Mouse (Mus musculus) cortical plate, adult 2 months (tissue): ENCODE results near the gene Tmem165.

ENCODE experiments used
- CTCF ChIP-seq: fragments of 200-500 bp; IDR thresholded peaks from 2 replicates; pipeline ENCODE4 v1.5.1; 2011; ENCODE audit warnings: mild to moderate bottlenecking, control low read depth, low read length; ENCODE audit not compliant: insufficient read depth; ENCODE audit errors: extremely low read depth
- POLR2A ChIP-seq: fragments of 200-500 bp; IDR thresholded peaks from 2 replicates; pipeline ENCODE4 v1.6.1; 2011; ENCODE audit warnings: mild to moderate bottlenecking, low read length, control low read depth; ENCODE audit not compliant: insufficient read depth; ENCODE audit errors: extremely low read depth

DNA sequence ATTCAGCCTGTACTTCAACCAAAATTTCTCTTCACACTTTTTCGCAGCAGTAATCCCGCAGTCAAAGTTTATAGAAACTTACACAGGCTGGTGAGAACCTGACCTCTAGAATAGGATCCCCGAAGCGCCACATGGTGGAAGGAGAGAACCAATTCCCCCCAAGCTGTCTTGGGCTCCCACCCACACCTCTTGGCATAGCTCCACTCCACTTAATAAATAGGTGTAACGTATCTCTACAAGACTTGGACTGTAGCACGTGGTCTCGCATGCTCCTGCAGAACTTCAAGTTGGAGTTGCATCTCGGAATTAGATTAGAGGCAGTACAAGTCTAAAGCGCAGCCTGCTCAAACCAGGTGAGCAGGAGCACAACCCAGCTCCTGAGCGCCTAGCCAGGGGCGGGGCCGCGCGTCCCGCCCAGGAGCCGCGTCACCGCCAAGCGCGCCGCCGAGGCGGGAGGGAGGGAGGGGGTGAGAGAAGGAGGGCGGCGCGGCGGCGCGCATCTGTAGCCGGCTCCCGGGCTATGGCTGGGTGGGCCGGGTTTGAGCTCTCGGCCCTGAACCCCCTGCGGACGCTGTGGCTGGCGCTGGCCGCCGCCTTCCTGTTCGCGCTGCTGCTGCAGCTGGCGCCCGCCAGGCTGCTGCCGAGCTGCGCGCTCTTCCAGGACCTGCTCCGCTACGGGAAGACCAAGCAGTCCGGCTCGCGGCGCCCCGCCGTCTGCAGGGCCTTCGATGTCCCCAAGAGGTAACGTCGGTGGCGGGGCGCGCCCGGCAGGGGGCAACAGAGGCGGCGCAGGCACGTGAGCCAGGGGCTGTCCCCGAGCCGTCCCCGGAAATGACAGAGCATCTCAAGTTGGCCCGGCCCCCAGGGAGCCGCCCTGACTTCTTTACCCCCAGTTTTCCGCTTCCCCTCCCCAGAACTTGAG, 43.6 kb upstream of the Tmem165 start, which contains the start of gene Srd5a3:
- TF ChIP-seq CTCF (peak; percentile 29; the same call in 1 of the 2 replicates), POLR2A (peak; percentile 59)
